Mouse (Mus musculus) neural tube, embryonic 14.5 days (tissue): ENCODE measurements at regions not wholly inside any gene's neighbourhood (a gene's known extent, or its start where the extent isn't known, plus 50 kb on each side); places are given as distances from the start of the nearest gene placed in this dataset.

Experiments
- ATAC-seq: fragments of 200-750 bp; cut with Nextera tagmentation; 2 replicates; pipeline ENCODE4 v1.8.0; 2017; ENCODE audit warnings: low read depth, mild to moderate bottlenecking, moderate TSS enrichment, moderate library complexity
- H3K27ac ChIP-seq: fragments of 300-500 bp; sonication (generic); 2 replicates; pipeline ENCODE4 v1.5.1; 2014; ENCODE audit warnings: low read depth, mild to moderate bottlenecking, control low read depth, low read length, moderate library complexity, mixed read lengths
- H3K27me3 ChIP-seq: fragments of 300-500 bp; sonication (generic); 2 replicates; pipeline ENCODE4 v1.6.1; 2014; ENCODE audit warnings: low read length; ENCODE audit not compliant: control insufficient read depth, insufficient read depth
- H3K36me3 ChIP-seq: fragments of 300-500 bp; sonication (generic); 2 replicates; pipeline ENCODE4 v1.6.1; 2014; ENCODE audit warnings: low read length, mixed read lengths; ENCODE audit not compliant: control insufficient read depth, insufficient read depth
- H3K4me1 ChIP-seq: fragments of 300-500 bp; sonication (generic); 2 replicates; pipeline ENCODE4 v1.6.1; 2014; ENCODE audit warnings: low read length; ENCODE audit not compliant: control insufficient read depth, insufficient read depth
- H3K4me2 ChIP-seq: fragments of 300-500 bp; sonication (generic); 2 replicates; pipeline ENCODE4 v1.6.1; 2014; ENCODE audit warnings: mild to moderate bottlenecking, low read depth, low read length, control low read depth
- H3K4me3 ChIP-seq: fragments of 300-500 bp; sonication (generic); 2 replicates; pipeline ENCODE4 v1.5.1; 2014; ENCODE audit warnings: low read depth, low read length, control low read depth, mixed read lengths
- H3K9ac ChIP-seq: fragments of 300-500 bp; sonication (generic); replicated peaks from 2 replicates; pipeline ENCODE4 v1.6.1; 2014; ENCODE audit warnings: low read depth, mild to moderate bottlenecking, control low read depth, low read length, mixed read lengths
- H3K9me3 ChIP-seq: fragments of 300-500 bp; sonication (generic); 2 replicates; pipeline ENCODE4 v1.6.1; 2016; ENCODE audit warnings: low read length; ENCODE audit not compliant: control insufficient read depth
- WGBS: fragments of 180-500 bp; shearing (Covaris S2); extraction: QIAGEN DNeasy Blood & Tissue Kit; methylation state at CpG from one replicate; pipeline ENCODE4 v1.1.7; 2014; 5-methylcytosine and 5-hydroxymethylcytosine counted together

DNA sequence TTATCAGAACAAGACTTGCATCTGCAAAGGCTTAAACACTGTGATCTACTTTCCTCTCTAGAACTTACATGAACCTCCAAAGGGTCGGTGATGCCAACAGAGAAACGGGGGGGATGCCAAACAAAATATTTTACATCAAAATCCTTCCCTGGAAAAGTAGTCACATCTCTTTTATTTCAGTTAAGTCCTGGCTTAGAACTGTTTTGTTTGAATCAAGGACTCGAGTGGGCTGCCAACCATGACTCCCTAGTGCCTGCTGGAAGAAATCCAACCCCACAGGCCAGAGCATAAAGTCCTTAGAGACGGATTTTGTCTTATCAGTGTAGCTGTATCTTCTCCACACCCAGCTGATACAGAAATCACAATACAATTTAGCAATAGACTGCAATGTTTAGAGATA is 336.1 kb upstream of the Rack1 start:
- H3K27ac ChIP-seq, result no peak overlapping the region

DNA sequence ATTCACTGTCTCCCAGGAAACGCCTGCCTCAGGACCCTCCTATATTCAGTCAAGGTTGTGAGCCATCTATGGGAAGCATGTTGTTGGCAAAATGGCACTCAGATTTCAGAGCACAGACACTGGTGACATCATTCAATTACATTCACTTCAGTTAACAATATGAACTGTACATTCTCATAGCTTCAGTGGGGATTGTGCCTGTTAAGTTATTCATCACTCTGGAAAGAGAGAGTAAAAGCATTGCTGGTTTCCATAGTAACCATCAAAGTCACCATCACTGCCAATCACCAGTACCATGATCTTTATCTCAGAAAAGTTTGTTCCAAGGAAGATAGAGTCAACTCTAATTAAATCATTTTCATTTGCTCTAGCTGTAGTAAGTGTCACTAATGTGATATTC is 350.2 kb upstream of the Rack1 start:
- Histone ChIP-seq H3K36me3 (no peaks in the 10 kb centered on the region), H3K9me3 (no peaks in the 10 kb centered on the region), H3K27ac (no peak overlapping the region), H3K27me3 (no peaks in the 10 kb centered on the region), H3K4me1 (no peaks in the 10 kb centered on the region), H3K4me2 (no peak overlapping the region), H3K9ac (no peak overlapping the region), H3K4me3 (no peak overlapping the region)
- no peak for ATAC-seq
- WGBS, result 92% methylated on average over 1 of the region's 1 CpGs

More for the DNA sequence above, 336.1 kb upstream of the Rack1 start:
- no peaks in the 10 kb centered on the region for H3K4me1 ChIP-seq
- no peak overlapping the region for H3K9ac ChIP-seq
- 78% methylated on average over 4 of the region's 4 CpGs for WGBS
- no peak overlapping the region for H3K4me2 ChIP-seq
- no peaks in the 10 kb centered on the region for H3K36me3 ChIP-seq
- H3K4me3 ChIP-seq, result no peak overlapping the region
- H3K27me3 ChIP-seq, result no peaks in the 10 kb centered on the region
- H3K9me3 ChIP-seq, result no peaks in the 10 kb centered on the region
- ATAC-seq, result no peak

DNA sequence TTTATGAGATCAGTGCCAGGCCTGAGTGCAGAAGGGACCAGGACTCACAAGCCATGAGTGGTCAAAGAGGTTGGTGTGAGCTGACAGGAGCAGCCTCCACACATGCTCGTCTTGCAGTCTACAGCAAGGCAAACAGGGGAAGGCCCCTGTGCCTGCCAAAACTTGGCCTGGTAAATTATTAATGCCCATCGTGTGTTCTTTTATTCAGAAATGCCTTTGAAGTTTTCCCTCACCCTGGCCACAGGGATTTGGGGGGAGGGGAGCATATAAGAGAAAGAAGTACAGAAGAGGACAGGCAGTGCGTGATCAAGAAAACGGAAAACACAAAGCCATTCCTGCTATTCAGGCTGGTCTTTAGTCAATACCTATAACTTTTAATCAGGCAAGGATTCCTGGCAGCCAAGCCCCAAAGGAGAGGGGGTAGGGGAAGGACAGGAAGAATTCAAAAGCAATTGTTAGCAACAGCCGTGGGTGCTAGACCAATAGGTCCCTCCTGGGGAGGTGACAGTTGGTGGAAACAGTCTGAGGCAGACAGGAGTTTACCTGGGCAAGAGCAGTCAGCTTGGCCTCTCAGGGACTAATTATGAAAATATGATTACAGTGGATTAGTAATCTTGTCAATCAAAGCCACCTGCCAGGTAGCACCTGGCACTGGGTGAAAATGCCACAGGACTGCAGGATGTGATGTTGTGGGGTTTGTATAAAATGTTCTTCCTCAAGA is 357.4 kb upstream of the Rack1 start:
- H3K36me3 ChIP-seq, result no peaks in the 10 kb centered on the region
- H3K9ac ChIP-seq, result no peak overlapping the region
- H3K4me1 ChIP-seq, result no peaks in the 10 kb centered on the region
- H3K27ac ChIP-seq, result no peak overlapping the region
- no peak overlapping the region for H3K4me2 ChIP-seq
- no peak for ATAC-seq
- WGBS, result 35% methylated on average over 5 of the region's 5 CpGs
- no peak overlapping the region for H3K4me3 ChIP-seq
- H3K27me3 ChIP-seq, result no peaks in the 10 kb centered on the region
- no peaks in the 10 kb centered on the region for H3K9me3 ChIP-seq

DNA sequence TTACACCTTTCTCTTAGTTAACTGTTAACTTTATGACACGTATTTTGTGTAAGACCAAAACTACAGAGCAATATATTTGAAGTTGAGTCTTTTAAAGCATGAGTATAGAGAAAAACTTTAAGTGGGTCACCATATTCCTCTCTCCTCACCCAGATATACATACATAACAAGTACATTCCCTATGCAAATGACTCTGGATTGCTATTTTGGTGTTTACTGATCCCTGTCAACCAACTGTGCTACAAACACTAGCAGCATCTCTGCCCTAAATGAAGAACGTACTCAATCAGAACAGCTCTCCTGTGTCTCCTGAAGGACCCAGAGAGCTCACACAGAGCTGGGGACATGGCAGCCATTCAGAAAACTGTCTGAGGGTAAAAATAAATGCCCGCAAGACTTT is 363.4 kb upstream of the Rack1 start:
- no peaks in the 10 kb centered on the region for H3K36me3 ChIP-seq
- H3K9me3 ChIP-seq, result no peaks in the 10 kb centered on the region
- H3K4me1 ChIP-seq, result no peaks in the 10 kb centered on the region
- H3K27ac ChIP-seq, result no peak overlapping the region
- WGBS, result 88% methylated on average over 3 of the region's 3 CpGs
- H3K4me3 ChIP-seq, result no peak overlapping the region
- no peak for ATAC-seq
- H3K4me2 ChIP-seq, result no peak overlapping the region
- H3K27me3 ChIP-seq, result no peaks in the 10 kb centered on the region
- no peak overlapping the region for H3K9ac ChIP-seq

DNA sequence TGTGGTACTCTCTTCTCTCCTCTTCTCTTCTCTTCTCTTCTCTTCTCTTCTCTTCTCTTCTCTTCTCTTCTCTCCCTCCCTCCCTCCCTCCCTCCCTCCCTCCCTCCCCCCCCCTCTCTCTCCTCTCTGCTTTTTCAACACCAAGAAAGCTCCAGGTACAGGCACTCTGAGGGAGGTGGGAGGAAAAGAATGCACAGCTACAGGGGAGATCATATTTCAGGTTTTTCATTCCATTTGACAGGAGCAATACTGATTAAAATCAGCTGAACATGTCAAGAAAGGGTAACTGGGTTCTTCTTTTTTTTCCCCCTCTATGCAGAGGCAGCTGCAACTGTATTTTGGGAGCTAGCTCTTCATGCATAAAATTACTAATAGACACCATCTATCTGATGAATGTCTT is 368.8 kb upstream of the Rack1 start:
- no peak for ATAC-seq
- Histone ChIP-seq H3K4me2 (no peak overlapping the region), H3K27ac (no peak overlapping the region), H3K36me3 (no peaks in the 10 kb centered on the region), H3K27me3 (no peaks in the 10 kb centered on the region), H3K9ac (no peak overlapping the region), H3K9me3 (no peaks in the 10 kb centered on the region), H3K4me1 (no peaks in the 10 kb centered on the region), H3K4me3 (no peak overlapping the region)

DNA sequence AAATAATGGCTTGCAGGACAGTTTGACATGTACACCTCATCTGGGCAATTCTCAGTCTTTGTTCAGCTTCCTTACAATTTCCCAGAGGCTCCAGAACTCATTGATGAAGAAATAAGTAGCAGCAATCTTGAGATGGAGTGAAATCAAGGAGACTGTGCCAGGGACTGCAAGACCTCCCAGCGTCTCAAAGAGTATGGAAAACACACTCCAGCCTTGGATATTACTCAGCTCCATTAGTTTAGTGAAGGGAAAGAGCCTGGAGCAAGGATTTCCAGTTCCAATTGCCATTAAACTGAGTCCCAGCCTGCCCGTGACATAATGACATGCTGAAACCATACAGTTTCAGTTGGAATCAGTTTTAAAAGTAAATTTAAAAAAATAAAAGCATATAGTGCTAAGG is 372.7 kb upstream of the Rack1 start:
- Histone ChIP-seq H3K27me3 (no peaks in the 10 kb centered on the region), H3K36me3 (no peaks in the 10 kb centered on the region), H3K4me1 (no peaks in the 10 kb centered on the region), H3K27ac (no peak overlapping the region), H3K4me3 (no peak overlapping the region), H3K9ac (no peak overlapping the region), H3K4me2 (no peak overlapping the region), H3K9me3 (no peaks in the 10 kb centered on the region)
- ATAC-seq, result no peak
- WGBS, result 79% methylated on average over 2 of the region's 2 CpGs

DNA sequence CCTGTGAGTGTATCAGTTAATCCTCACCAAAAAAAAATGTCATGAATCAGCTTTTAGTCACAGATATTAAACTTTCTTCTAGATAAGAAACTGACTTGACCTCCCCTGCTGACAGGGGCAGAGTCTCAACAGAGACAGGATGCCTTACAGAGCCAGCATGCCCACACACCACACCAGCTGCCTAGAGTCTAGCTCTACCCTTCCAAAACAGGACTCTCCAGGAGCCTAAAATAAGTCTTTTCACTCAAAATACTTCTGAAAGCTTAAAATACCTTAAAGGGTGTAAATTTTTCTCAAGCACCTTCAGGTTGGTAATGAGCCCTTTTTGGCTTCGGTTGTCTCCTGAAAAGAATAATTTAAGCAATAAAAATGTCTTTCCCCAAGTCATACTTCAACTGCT is 373.7 kb upstream of the Rack1 start:
- no peak for ATAC-seq
- H3K9me3 ChIP-seq, result no peaks in the 10 kb centered on the region
- 73% methylated on average over 1 of the region's 1 CpGs for WGBS
- no peaks in the 10 kb centered on the region for H3K36me3 ChIP-seq
- no peaks in the 10 kb centered on the region for H3K4me1 ChIP-seq
- H3K9ac ChIP-seq, result no peak overlapping the region
- no peak overlapping the region for H3K4me2 ChIP-seq
- no peak overlapping the region for H3K27ac ChIP-seq
- no peaks in the 10 kb centered on the region for H3K27me3 ChIP-seq
- H3K4me3 ChIP-seq, result no peak overlapping the region

DNA sequence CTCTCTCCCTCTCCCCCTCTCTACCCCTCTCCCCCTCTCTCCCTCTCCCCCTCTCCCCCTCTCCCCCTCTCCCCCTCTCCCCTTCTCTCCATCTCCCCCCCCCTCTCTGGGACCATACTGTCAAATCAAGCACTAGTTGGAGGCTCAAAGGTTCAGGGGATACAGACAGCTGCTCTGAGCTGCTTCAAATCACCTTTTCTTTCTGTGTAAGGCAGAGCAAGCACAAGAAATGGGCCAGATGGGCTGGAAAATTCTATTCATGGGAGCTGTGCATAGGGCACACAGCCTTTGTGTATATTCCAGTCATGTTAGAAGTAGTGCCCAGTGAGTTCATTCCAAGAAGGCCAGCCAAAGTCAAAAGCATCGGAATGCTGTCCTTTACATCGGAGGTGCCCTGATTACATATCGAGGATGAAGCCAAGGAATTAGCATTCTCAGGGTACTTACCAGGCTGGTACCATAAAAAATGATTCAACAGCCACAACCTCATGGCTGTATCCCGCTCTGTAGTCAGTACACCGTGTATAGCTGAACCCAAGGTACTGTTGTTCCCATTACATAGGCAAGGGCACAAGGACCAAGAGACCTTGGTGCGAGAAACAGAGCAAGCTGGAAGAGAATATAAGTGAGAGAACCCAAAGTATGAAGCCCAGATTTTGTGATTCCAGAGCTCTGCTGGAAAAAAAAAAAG is 381.9 kb upstream of the Rack1 start:
- Histone ChIP-seq H3K4me1 (no peaks in the 10 kb centered on the region), H3K9ac (no peak overlapping the region), H3K27me3 (no peaks in the 10 kb centered on the region), H3K4me2 (no peak overlapping the region), H3K4me3 (no peak overlapping the region), H3K27ac (no peak overlapping the region), H3K9me3 (no peaks in the 10 kb centered on the region), H3K36me3 (no peaks in the 10 kb centered on the region)
- WGBS, result 55% methylated on average over 6 of the region's 6 CpGs
- peak; percentile 61; the same call in 1 of the 2 replicates for ATAC-seq

DNA sequence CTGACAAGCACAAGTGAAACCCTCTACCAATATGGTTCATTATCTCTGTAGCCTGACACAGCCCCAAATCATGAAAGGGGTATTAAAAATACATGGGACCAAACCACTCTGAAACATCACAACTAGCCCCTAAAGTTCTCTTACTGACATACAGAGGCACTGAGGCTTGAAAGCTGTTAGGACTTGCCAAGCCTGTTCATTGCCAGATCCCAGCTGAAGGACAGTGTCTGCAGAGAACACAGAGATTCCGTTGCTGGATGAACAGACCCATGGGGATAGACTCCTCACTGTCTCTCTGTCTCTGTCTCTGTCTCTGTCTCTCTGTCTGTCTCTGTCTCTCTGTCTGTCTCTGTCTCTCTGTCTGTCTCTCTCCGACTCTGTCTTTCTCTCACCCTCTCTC is 382.5 kb upstream of the Rack1 start:
- no peak overlapping the region for H3K27ac ChIP-seq
- H3K36me3 ChIP-seq, result no peaks in the 10 kb centered on the region
- H3K9me3 ChIP-seq, result no peaks in the 10 kb centered on the region
- no peak overlapping the region for H3K4me2 ChIP-seq
- WGBS, result 61% methylated on average over 2 of the region's 2 CpGs
- H3K9ac ChIP-seq, result no peak overlapping the region
- H3K27me3 ChIP-seq, result no peaks in the 10 kb centered on the region
- H3K4me3 ChIP-seq, result no peak overlapping the region
- ATAC-seq, result no peak
- no peaks in the 10 kb centered on the region for H3K4me1 ChIP-seq
